Mouse (Mus musculus) forebrain, embryonic 13.5 days (tissue): ENCODE measurements at regions not wholly inside any gene's neighbourhood (a gene's known extent, or its start where the extent isn't known, plus 50 kb on each side); places are given as distances from the start of the nearest gene placed in this dataset.

Experiments used
- ATAC-seq: fragments of 200-750 bp; cut with Nextera tagmentation; 2 replicates; pipeline ENCODE4 v1.8.0; 2017
- H3K27ac ChIP-seq: fragments of 300-500 bp; sonication (generic); 2 replicates; pipeline ENCODE4 v1.5.1; 2015; ENCODE audit warnings: inconsistent platforms, mild to moderate bottlenecking, moderate library complexity
- H3K27me3 ChIP-seq: fragments of 300-500 bp; sonication (generic); 2 replicates; pipeline ENCODE4 v1.6.1; 2015; ENCODE audit warnings: mild to moderate bottlenecking, inconsistent platforms
- H3K36me3 ChIP-seq: fragments of 300-500 bp; sonication (generic); 2 replicates; pipeline ENCODE4 v1.6.1; 2015; ENCODE audit warnings: mild to moderate bottlenecking, inconsistent platforms; ENCODE audit not compliant: poor library complexity, severe bottlenecking
- H3K4me1 ChIP-seq: fragments of 300-500 bp; sonication (generic); 2 replicates; pipeline ENCODE4 v1.6.1; 2015; ENCODE audit warnings: inconsistent platforms
- H3K4me2 ChIP-seq: fragments of 300-500 bp; sonication (generic); 2 replicates; pipeline ENCODE4 v1.6.1; 2015; ENCODE audit warnings: inconsistent platforms, mild to moderate bottlenecking, moderate library complexity
- H3K4me3 ChIP-seq: fragments of 300-500 bp; sonication (generic); 2 replicates; pipeline ENCODE4 v1.5.1; 2015; ENCODE audit warnings: mild to moderate bottlenecking, inconsistent platforms
- H3K9ac ChIP-seq: fragments of 300-500 bp; sonication (generic); 2 replicates; pipeline ENCODE4 v1.6.1; 2015; ENCODE audit warnings: mild to moderate bottlenecking, inconsistent platforms
- H3K9me3 ChIP-seq: fragments of 300-500 bp; sonication (generic); replicated peaks from 2 replicates; pipeline ENCODE4 v1.6.1; 2016; ENCODE audit warnings: inconsistent platforms
- WGBS: fragments of 180-500 bp; shearing (Covaris S2); methylation state at CpG from one replicate; pipeline ENCODE4 v1.1.7; 2015; 5-methylcytosine and 5-hydroxymethylcytosine counted together

GRCm38 (mm10) chr7:121589088-121589605, 117.9 kb downstream of the Usp31 start:
- WGBS, result 31% methylated on average over 11 of the region's 11 CpGs
- no peak overlapping the region for H3K9ac ChIP-seq
- H3K36me3 ChIP-seq, result no peaks in the 10 kb centered on the region
- no peaks in the 10 kb centered on the region for H3K9me3 ChIP-seq
- H3K4me3 ChIP-seq, result no peak overlapping the region
- peak; percentile 78 for ATAC-seq
- peak overlapping the region; percentile 30; the same call in 1 of the 2 replicates for H3K4me2 ChIP-seq
- H3K27me3 ChIP-seq, result no peaks in the 10 kb centered on the region
- H3K4me1 ChIP-seq, result peaks cover 15% of the 10 kb centered on the region
- peak overlapping the region; percentile 65; the same call in 1 of the 2 replicates for H3K27ac ChIP-seq

- WGBS, result 69% methylated on average over 2 of the region's 2 CpGs
- no peaks in the 10 kb centered on the region for H3K27me3 ChIP-seq
- no peak overlapping the region for H3K9ac ChIP-seq
- no peak overlapping the region for H3K27ac ChIP-seq
- H3K36me3 ChIP-seq, result no peaks in the 10 kb centered on the region
- no peak for ATAC-seq
- H3K9me3 ChIP-seq, result no peaks in the 10 kb centered on the region
- H3K4me2 ChIP-seq, result no peak overlapping the region
- peaks cover 15% of the 10 kb centered on the region for H3K4me1 ChIP-seq
- no peak overlapping the region for H3K4me3 ChIP-seq
Measured at GRCm38 (mm10) chr7:121587713-121588112, 119.3 kb downstream of the Usp31 start.

GRCm38 (mm10) chr7:121585721-121586120, 121.3 kb downstream of the Usp31 start:
- WGBS, result 34% methylated on average over 10 of the region's 10 CpGs
- no peak for ATAC-seq

GRCm38 (mm10) chr7:121579497-121579896, 127.6 kb downstream of the Usp31 start:
- Histone ChIP-seq H3K4me2 (no peak overlapping the region), H3K36me3 (no peaks in the 10 kb centered on the region), H3K4me1 (0 out of 2 replicates have a peak, but pooled peaks cover 8% of the 10 kb centered on the region), H3K9ac (no peak overlapping the region), H3K27ac (no peak overlapping the region), H3K4me3 (no peak overlapping the region), H3K27me3 (no peaks in the 10 kb centered on the region), H3K9me3 (no peaks in the 10 kb centered on the region)
- 16% methylated on average over 4 of the region's 4 CpGs for WGBS
- ATAC-seq, result no peak

More at GRCm38 (mm10) chr7:121585721-121586120, 121.3 kb downstream of the Usp31 start:
- Histone ChIP-seq H3K4me1 (peaks cover 15% of the 10 kb centered on the region), H3K4me2 (no peak overlapping the region), H3K36me3 (no peaks in the 10 kb centered on the region), H3K4me3 (no peak overlapping the region), H3K9ac (no peak overlapping the region), H3K9me3 (no peaks in the 10 kb centered on the region), H3K27ac (no peak overlapping the region), H3K27me3 (no peaks in the 10 kb centered on the region)

GRCm38 (mm10) chr7:121572681-121573335, 134.2 kb downstream of the Usp31 start:
- no peak overlapping the region for H3K4me2 ChIP-seq
- H3K27ac ChIP-seq, result no peak overlapping the region
- WGBS, result 85% methylated on average over 5 of the region's 5 CpGs
- ATAC-seq, result no peak
- no peak overlapping the region for H3K4me3 ChIP-seq
- no peaks in the 10 kb centered on the region for H3K27me3 ChIP-seq
- H3K9ac ChIP-seq, result no peak overlapping the region
- no peaks in the 10 kb centered on the region for H3K9me3 ChIP-seq
- H3K4me1 ChIP-seq, result peaks cover 9% of the 10 kb centered on the region
- no peaks in the 10 kb centered on the region for H3K36me3 ChIP-seq

GRCm38 (mm10) chr7:121571741-121572140, 135.3 kb downstream of the Usp31 start:
- WGBS, result under 1% methylated on average over 3 of the region's 3 CpGs
- no peak overlapping the region for H3K4me2 ChIP-seq
- no peaks in the 10 kb centered on the region for H3K9me3 ChIP-seq
- H3K4me3 ChIP-seq, result no peak overlapping the region
- no peak overlapping the region for H3K27ac ChIP-seq
- peak; percentile 55; the same call in 1 of the 2 replicates for ATAC-seq
- peaks cover 9% of the 10 kb centered on the region for H3K4me1 ChIP-seq
- no peak overlapping the region for H3K9ac ChIP-seq
- H3K27me3 ChIP-seq, result no peaks in the 10 kb centered on the region
- H3K36me3 ChIP-seq, result no peaks in the 10 kb centered on the region

- Histone ChIP-seq H3K36me3 (no peaks in the 10 kb centered on the region), H3K4me2 (no peak overlapping the region), H3K9me3 (no peaks in the 10 kb centered on the region), H3K27me3 (no peaks in the 10 kb centered on the region), H3K27ac (no peak overlapping the region), H3K4me1 (peaks cover 9% of the 10 kb centered on the region), H3K9ac (no peak overlapping the region), H3K4me3 (no peak overlapping the region)
- 55% methylated on average over 4 of the region's 4 CpGs for WGBS
- no peak for ATAC-seq
Measured at GRCm38 (mm10) chr7:121571292-121571691, 135.8 kb downstream of the Usp31 start.

GRCm38 (mm10) chr7:121569248-121569647, 137.8 kb downstream of the Usp31 start:
- H3K27ac ChIP-seq, result no peak overlapping the region
- H3K9me3 ChIP-seq, result no peaks in the 10 kb centered on the region
- no peaks in the 10 kb centered on the region for H3K27me3 ChIP-seq
- WGBS, result 90% methylated on average over 7 of the region's 7 CpGs
- no peak overlapping the region for H3K9ac ChIP-seq
- H3K4me1 ChIP-seq, result peaks cover 9% of the 10 kb centered on the region
- no peak overlapping the region for H3K4me2 ChIP-seq
- H3K4me3 ChIP-seq, result no peak overlapping the region
- ATAC-seq, result no peak
- no peaks in the 10 kb centered on the region for H3K36me3 ChIP-seq

- ATAC-seq, result no peak
Measured at GRCm38 (mm10) chr7:121568064-121568463, 139.0 kb downstream of the Usp31 start.

GRCm38 (mm10) chr7:121563526-121563925, 143.5 kb downstream of the Usp31 start:
- no peak overlapping the region for H3K9ac ChIP-seq
- WGBS, result 34% methylated on average over 5 of the region's 5 CpGs
- no peak overlapping the region for H3K4me3 ChIP-seq
- no peak for ATAC-seq
- no peaks in the 10 kb centered on the region for H3K36me3 ChIP-seq
- H3K27me3 ChIP-seq, result no peaks in the 10 kb centered on the region
- no peak overlapping the region for H3K27ac ChIP-seq
- no peak overlapping the region for H3K4me2 ChIP-seq
- no peaks in the 10 kb centered on the region for H3K9me3 ChIP-seq
- H3K4me1 ChIP-seq, result no peaks in the 10 kb centered on the region

More at GRCm38 (mm10) chr7:121568064-121568463, 139.0 kb downstream of the Usp31 start:
- Histone ChIP-seq H3K27me3 (no peaks in the 10 kb centered on the region), H3K4me2 (no peak overlapping the region), H3K4me1 (peaks cover 9% of the 10 kb centered on the region), H3K9me3 (no peaks in the 10 kb centered on the region), H3K9ac (no peak overlapping the region), H3K27ac (no peak overlapping the region), H3K4me3 (no peak overlapping the region), H3K36me3 (no peaks in the 10 kb centered on the region)
- 71% methylated on average over 2 of the region's 2 CpGs for WGBS

- Histone ChIP-seq H3K36me3 (no peaks in the 10 kb centered on the region), H3K27ac (no peak overlapping the region), H3K27me3 (peaks cover 10% of the 10 kb centered on the region; the same call in 1 of the 2 replicates), H3K9me3 (no peaks in the 10 kb centered on the region), H3K4me2 (no peak overlapping the region), H3K4me3 (no peak overlapping the region), H3K4me1 (peaks cover 12% of the 10 kb centered on the region; the same call in 1 of the 2 replicates), H3K9ac (no peak overlapping the region)
- peak; percentile 53; the same call in 1 of the 2 replicates for ATAC-seq
- 38% methylated on average over 4 of the region's 4 CpGs for WGBS
Measured at GRCm38 (mm10) chr7:121555420-121555819, 151.6 kb downstream of the Usp31 start.
